Mouse (Mus musculus) heart, postnatal 0 days (tissue): ENCODE data around the gene Tedc2.

Source experiments
- CTCF ChIP-seq: IDR thresholded peaks from 2 replicates; pipeline ENCODE4 v1.5.1; 2016; ENCODE audit warnings: antibody characterized with exemption, control low read depth, low read depth
- EP300 ChIP-seq: IDR thresholded peaks from 2 replicates; pipeline ENCODE4 v1.6.1; 2016; ENCODE audit warnings: antibody characterized with exemption, low read depth

- TF ChIP-seq CTCF (peak; percentile 31), EP300 (no peak)
These were observed 30.8 kb upstream of the Tedc2 start, which contains the start of gene Ccnf for GRCm38 (mm10) chr17:24251320-24252069.
